Mouse (Mus musculus) left cerebral cortex, adult 8-10 months (tissue): ENCODE results near the gene Gm14327. TPM values are rescaled to one million over a fixed set of nuclear protein-coding genes. Genes with fewer than 3 reads are reported as not detected.
"Not testable (repeated sequence)": the region's sequence is repeated elsewhere in the genome, so short reads cannot be mapped to it uniquely, and the experiment has no call there.

Experiments
- DNase-seq, 2 experiments: peaks; one replicate each; pipeline ENCODE4 v3.0.0; 2022; ENCODE audit warnings: low spot score in 2 of 2
- total RNA-seq, 4 experiments: library from RNA; stranded (reverse); gene quantifications; 2 replicates each; pipeline ENCODE4 v1.2.4; 2022

The Gm14327 gene
- total RNA-seq = 1 to 10 TPM; 5.2 to 8.9 (median 7.8) TPM

DNA sequence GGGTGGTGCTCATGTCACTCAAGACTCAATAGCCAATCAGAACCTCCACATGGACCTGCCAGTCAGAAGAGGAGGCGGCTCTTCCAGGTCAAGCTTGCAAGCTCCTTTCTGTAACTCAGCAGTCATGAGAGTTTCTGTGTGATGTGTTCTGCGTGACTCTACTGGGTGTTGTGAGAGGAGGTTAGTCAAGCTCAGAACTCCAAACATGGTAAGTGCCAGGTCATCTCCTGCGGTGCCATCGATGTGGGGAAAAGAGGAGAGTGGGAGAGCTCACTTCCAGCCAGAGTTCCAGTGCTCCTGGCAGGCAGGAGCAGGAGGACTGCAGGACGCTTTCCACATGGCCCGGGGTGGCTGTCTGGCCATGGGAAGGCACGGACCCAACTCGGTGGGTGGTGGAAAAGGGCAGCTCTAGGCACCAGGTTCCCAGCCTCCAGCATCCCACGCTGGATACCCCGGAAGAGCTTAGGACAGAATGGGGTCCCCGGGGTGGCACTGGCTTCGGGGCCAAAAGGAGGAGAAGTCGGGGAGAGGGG lies at the start of gene Gm14327:
Gene Gm14327 (plus strand): TSS at position 51 of the 533 bp plus-strand sequence.
- DNase-seq = not testable (repeated sequence)

DNA sequence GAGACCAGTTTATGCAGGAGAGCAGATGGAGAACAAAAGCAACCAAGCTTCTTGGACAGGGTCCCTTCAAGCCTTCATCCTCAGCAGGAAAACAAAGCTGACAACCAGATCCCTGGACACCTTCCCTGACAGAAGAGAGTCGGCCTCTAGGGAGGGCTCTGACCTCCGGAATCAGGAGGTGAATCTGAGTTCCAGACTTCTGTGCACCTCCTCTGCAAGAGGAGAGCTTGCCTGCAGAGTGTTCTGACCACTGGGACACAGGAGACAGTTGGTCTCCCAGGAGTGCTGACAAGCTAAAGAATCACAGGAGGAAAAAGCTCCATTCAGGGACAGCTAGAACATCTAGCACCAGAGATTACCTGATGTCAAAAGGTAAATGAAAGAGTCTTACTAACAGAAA lies 34.6 kb upstream of the Gm14327 start:
- not testable (repeated sequence) for DNase-seq

DNA sequence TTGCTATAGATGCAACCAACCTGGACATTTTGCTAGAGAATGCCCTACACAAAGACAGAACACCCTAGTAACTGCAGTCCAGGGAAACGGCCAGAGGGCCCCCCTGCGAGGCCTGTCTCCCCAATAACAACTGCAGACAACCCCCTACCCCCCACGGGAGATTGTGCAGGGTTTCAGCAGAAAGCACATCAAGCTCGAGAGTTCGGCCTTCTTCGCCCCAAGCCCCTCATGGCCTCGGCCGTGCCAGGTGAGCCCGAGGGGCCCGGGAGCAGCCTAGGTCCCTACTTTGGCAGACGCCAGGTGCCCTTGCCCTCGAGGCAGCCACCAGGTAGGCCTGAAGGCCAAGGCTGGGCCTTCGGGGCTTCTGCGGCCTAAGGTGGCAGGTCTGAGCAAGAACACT lies 9.2 kb upstream of the Gm14327 start:
- DNase-seq = not testable (repeated sequence)

DNA sequence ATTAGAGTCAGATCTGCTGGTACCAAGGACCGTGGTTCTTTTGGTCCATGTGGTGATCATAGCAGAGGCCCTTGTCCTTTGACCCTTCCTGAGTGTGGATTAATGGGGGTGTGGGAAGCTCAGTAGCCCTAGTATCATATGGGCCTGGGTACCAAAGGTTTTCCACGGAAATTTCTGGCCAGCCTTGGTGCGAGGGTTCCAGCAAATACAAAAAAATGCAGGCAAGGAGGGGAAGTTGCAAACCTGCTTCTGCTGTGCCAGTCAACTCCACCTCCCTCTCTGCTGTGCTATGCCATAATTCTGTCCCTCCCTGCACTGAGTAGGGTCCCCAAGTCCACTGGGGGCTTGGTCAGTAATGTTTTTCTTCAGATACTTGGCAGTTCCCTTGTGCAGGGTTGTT lies 1.3 kb downstream of the Gm14327 start:
- DNase-seq = not testable (repeated sequence)

DNA sequence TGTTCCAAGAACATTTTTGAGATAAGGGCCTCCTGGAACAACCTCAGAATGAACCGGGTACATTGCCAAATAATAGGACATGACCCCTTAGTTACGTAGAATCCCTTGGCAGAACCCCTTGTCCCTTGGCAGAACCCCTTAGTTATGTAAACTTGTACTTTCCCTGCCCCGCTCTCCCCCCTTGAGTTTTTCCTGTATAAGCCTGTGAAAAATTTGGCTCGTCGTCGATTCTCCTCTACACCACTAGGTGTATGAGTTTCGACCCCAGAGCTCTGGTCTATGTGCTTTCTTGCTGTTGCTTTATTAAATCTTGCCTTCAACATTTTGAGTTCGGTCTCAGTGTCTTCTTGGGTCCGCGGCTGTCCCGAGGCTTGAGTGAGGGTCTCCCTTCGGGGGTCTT lies 6.4 kb downstream of the Gm14327 start:
- not testable (repeated sequence) for DNase-seq

DNA sequence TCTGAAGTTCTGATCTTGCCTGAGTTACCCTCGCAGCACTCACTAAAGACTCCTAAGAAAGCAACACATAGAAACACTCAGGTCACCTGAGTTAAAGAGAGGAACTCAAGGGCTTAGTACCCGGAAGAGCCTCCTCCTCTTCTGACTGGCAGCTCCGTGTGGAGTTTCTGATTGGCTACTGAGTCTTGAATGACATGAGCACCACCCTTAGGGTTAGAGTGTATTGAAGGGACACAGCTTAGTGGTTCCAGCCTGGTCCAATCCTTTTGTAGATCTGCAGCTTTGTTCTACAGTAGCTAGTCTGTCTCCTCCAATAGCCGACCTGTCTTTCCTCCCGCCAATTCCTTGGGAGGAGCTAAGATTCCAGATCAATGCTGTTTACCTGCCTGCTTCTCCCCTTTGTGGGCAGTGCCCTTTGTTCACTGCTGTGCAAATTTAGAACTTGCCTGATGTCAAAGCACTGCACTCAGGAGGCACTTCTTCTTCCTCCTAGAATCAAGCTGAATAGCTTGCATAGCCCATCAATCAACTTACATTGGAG lies 28.7 kb downstream of the Gm14327 start, which contains the start of gene Zfp972:
Gene Zfp972 (minus strand): TSS at position 51 of the 541 bp plus-strand sequence.
- not testable (repeated sequence) for DNase-seq

Other genes starting within 250 kb of the Gm14327 start
- 10 to 100 TPM; 29.1 to 45.6 (median 37.1) TPM for gene Gm14322, start 137.8 kb upstream of the Gm14327 start, total RNA-seq
- gene Gm14325, start 56.8 kb upstream of the Gm14327 start, total RNA-seq = 100 to 1,000 TPM; 113 to 136 (median 124) TPM
- gene Zfp972, start 28.5 kb downstream of the Gm14327 start, total RNA-seq = 1 to 10 TPM in 3 of 4 experiments, under 1 TPM in 1; 0.98 to 1.9 (median 1.7) TPM
- gene Gm14326, start 60.2 kb downstream of the Gm14327 start, total RNA-seq = 10 to 100 TPM; 42.3 to 69.7 (median 64.9) TPM
- gene Zfp971, start 126.2 kb downstream of the Gm14327 start, total RNA-seq = 10 to 100 TPM; 23.9 to 32.2 (median 29.6) TPM
- gene Zfp931, start 181.4 kb downstream of the Gm14327 start, total RNA-seq = 10 to 100 TPM; 24.2 to 26.1 (median 24.7) TPM
- 100 to 1,000 TPM; 133 to 145 (median 140) TPM for gene Phactr3, start 221.9 kb downstream of the Gm14327 start, total RNA-seq